Mouse (Mus musculus): Measurements from ENCODE around the gene Gucy2g. TPM values are rescaled to one million over a fixed set of nuclear protein-coding genes. Genes with fewer than 3 reads are reported as not detected.
"Not testable (repeated sequence)": the region's sequence is repeated elsewhere in the genome, so short reads cannot be mapped to it uniquely, and the experiment has no call there.

Gucy2g gene
- polyA plus RNA-seq, 1 experiment, result 3.9 TPM

DNA sequence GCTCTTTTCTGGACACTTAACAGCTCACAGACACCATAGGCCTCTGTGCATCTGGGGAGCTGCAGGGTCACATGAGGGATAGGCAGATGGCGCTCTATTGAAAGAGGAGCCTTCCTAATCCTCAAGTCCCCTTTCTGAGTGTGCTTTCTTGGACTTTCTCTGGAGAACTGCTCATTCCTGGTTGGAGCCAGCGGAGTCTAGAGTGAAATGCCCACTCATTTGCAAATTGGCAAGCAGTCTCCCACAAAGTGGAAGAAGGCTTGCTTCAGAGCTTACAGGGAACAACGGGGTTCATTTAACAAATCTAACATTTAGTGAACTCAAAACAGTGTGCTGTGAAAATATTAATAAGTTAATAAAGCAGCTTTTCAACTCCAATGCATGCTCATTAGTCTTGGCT, 63.9 kb downstream of the Gucy2g start:
- Histone ChIP-seq H3K4me1 (ENCODE audit: control insufficient read depth, insufficient read depth, low read length) (no peaks in the 10 kb centered on the region), H3K27ac (ENCODE audit: insufficient read depth, low read length) (no peak overlapping the region), H3K4me3 (ENCODE audit: insufficient read depth, low read length) (no peak overlapping the region)
- no peak for TF ChIP-seq POLR2A (IDR thresholded peaks at IDR 0.05; ENCODE audit: extremely low read depth, insufficient read depth, low read length)
- no peak for TF ChIP-seq CTCF (IDR thresholded peaks at IDR 0.05; ENCODE audit: extremely low read depth, insufficient read depth, low read length)

DNA sequence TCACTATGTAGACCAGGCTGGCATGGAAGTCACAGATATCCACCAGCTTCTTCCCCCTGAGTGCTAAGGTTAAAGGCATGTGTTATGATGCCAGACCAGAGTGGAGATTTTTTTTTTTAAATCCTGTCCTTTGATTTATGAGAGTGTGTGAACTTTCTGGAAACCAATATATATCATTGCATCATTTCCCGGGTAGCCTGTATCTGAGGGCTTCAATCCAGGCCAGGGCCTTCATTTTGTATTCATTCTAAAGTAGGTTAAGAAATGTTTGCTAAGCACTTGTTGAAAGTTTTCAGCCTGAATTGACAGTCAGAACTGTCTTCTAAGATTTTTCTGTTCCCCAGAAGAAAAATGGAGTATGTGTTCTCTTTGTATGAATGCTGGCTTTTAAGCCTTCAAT, 69.5 kb downstream of the Gucy2g start:
- Histone ChIP-seq H3K4me1 (ENCODE audit: control insufficient read depth, insufficient read depth, low read length) (no peaks in the 10 kb centered on the region), H3K27ac (ENCODE audit: insufficient read depth, low read length) (no peak overlapping the region), H3K4me3 (ENCODE audit: insufficient read depth, low read length) (no peak overlapping the region)
- TF ChIP-seq POLR2A (IDR thresholded peaks at IDR 0.05; ENCODE audit: extremely low read depth, insufficient read depth, low read length), result no peak
- no peak for TF ChIP-seq CTCF (IDR thresholded peaks at IDR 0.05; ENCODE audit: extremely low read depth, insufficient read depth, low read length)

DNA sequence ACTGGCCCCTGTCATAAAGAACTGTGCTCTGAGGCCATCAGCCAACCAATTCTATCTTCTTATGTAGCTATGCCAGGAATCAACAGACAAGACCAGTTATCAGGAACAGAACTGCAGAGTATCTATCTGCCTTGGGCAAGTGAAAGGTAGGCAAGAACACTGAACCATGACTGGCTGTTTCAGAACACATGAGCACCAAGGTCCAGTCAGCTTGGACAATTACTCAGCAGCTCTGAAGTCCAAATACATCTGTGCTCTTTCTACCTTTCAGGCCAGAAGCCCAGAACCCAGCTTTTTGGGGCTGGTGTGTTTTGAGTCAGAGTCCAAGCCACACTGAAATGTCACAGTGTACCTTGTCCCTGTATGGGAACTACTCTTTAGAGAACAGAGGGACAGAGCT, 70.6 kb downstream of the Gucy2g start:
- H3K4me3 ChIP-seq (ENCODE audit: insufficient read depth, low read length), result no peak overlapping the region
- H3K27ac ChIP-seq (ENCODE audit: insufficient read depth, low read length), result no peak overlapping the region
- no peak for TF ChIP-seq POLR2A (IDR thresholded peaks at IDR 0.05; ENCODE audit: extremely low read depth, insufficient read depth, low read length)
- no peak for TF ChIP-seq CTCF (IDR thresholded peaks at IDR 0.05; ENCODE audit: extremely low read depth, insufficient read depth, low read length)
- no peaks in the 10 kb centered on the region for H3K4me1 ChIP-seq (ENCODE audit: control insufficient read depth, insufficient read depth, low read length)

DNA sequence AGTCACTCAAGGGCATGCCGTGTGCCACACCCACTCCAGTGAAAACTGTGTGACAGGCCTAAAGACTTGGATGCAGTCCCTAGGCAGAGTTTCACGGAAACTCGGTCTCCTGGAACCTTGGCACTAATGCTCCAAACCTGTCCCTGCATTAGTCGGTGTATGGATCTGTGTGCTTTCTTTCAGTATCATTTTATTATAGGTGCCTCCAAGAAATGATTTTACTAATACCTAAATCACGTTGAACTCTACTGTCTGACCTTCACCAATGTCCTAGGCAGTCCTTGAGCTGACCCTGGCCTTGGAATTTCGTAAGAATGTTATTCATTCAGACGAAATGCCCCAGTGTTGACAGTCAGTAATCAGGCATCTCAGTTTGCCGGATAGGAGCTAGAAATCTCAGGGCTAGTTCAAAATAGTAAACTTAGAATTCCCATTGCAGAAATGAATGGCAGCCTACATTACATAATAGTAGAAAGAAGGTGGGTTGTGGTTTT, 71.8 kb downstream of the Gucy2g start:
- H3K4me3 ChIP-seq (ENCODE audit: insufficient read depth, low read length); H3K4me1 ChIP-seq (ENCODE audit: control insufficient read depth, insufficient read depth, low read length); H3K27ac ChIP-seq (ENCODE audit: insufficient read depth, low read length): not testable (repeated sequence)

DNA sequence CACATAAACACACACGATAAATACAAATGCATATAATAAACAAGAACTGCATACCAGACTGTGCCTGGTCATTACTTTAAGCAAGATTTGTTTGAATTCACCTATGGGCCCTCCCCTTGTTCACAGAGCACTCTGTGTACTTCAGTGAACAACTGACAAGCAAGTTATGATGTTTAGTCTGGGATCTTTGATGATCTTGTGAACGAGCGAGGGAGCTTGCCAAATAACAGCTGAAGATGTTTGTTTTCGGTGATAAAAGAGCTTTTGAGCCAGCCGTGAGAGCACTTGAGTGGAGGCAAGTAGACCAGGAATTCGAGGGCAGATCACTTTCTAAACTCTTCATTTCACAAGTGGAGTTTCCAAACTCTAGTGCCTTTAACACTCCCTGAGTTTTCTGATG, 72.7 kb downstream of the Gucy2g start:
- H3K4me1 ChIP-seq (ENCODE audit: control insufficient read depth, insufficient read depth, low read length), result no peaks in the 10 kb centered on the region
- TF ChIP-seq CTCF (IDR thresholded peaks at IDR 0.05; ENCODE audit: extremely low read depth, insufficient read depth, low read length), result no peak
- TF ChIP-seq POLR2A (IDR thresholded peaks at IDR 0.05; ENCODE audit: extremely low read depth, insufficient read depth, low read length), result no peak
- no peak overlapping the region for H3K4me3 ChIP-seq (ENCODE audit: insufficient read depth, low read length)
- no peak overlapping the region for H3K27ac ChIP-seq (ENCODE audit: insufficient read depth, low read length)

DNA sequence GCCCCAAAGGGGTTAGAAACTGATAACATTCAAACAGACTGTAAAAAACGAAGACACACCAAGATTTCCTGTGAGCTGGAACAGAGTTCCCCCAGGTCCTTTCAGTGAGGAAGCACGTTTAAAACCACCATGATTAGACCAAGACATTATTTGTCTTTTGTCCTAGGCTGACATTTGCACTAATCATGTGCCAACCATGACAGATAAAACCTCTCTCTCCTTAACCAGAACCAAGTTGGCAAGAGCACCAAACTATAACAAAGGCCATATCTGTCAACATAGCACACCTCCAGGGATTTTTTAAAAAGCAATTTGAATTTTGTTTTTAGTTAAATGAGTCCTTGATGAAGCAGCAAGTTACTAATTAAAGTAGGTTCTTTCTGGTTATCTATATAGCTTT, 73.3 kb downstream of the Gucy2g start:
- Histone ChIP-seq H3K4me1 (ENCODE audit: control insufficient read depth, insufficient read depth, low read length) (no peaks in the 10 kb centered on the region), H3K4me3 (ENCODE audit: insufficient read depth, low read length) (no peak overlapping the region), H3K27ac (ENCODE audit: insufficient read depth, low read length) (no peak overlapping the region)
- TF ChIP-seq CTCF (IDR thresholded peaks at IDR 0.05; ENCODE audit: extremely low read depth, insufficient read depth, low read length) (no peak), POLR2A (IDR thresholded peaks at IDR 0.05; ENCODE audit: extremely low read depth, insufficient read depth, low read length) (no peak)

DNA sequence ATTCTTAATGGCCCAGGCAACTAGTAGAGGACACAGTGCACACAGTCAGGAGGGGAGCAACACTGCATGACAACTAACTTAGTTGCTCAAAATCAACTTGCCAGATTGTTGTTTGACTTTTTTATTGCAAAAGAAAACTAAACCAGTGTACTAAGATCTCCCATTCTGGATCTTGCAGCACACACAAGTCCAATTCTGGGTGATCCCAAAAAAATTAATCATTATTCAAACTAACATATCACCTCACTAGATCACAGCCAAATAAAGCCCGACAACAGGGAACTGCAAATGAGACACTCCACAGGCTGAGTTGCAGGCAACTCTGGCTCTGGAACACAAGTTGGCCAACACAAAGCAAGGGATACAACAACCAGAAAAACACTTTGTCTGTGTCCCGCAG, 74.3 kb downstream of the Gucy2g start:
- Histone ChIP-seq H3K4me1 (ENCODE audit: control insufficient read depth, insufficient read depth, low read length) (no peaks in the 10 kb centered on the region), H3K4me3 (ENCODE audit: insufficient read depth, low read length) (no peak overlapping the region), H3K27ac (ENCODE audit: insufficient read depth, low read length) (no peak overlapping the region)
- TF ChIP-seq CTCF (IDR thresholded peaks at IDR 0.05; ENCODE audit: extremely low read depth, insufficient read depth, low read length), result no peak

DNA sequence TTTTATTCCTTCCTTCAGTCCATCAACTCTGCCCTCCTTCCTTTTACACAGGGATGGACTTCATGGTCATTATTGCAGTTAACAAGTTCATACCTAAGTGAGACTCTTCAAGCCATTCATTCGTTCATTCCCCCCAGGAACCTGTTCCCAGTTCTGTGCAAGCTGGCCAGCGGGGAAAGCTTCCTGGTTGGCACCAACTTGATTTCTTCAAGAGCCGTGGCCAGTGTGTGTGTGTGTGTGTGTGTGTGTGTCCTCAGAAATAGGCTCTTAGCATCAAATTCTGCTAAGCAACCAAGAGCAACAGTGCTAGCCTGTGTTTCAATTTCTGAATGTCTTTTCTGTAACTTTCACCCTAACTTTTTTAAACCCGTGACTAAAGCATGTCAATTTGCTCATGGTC, 75.1 kb downstream of the Gucy2g start:
- Histone ChIP-seq H3K4me3 (ENCODE audit: insufficient read depth, low read length) (no peak overlapping the region), H3K4me1 (ENCODE audit: control insufficient read depth, insufficient read depth, low read length) (no peaks in the 10 kb centered on the region), H3K27ac (ENCODE audit: insufficient read depth, low read length) (no peak overlapping the region)
- TF ChIP-seq POLR2A (IDR thresholded peaks at IDR 0.05; ENCODE audit: extremely low read depth, insufficient read depth, low read length) (no peak), CTCF (IDR thresholded peaks at IDR 0.05; ENCODE audit: extremely low read depth, insufficient read depth, low read length) (no peak)

DNA sequence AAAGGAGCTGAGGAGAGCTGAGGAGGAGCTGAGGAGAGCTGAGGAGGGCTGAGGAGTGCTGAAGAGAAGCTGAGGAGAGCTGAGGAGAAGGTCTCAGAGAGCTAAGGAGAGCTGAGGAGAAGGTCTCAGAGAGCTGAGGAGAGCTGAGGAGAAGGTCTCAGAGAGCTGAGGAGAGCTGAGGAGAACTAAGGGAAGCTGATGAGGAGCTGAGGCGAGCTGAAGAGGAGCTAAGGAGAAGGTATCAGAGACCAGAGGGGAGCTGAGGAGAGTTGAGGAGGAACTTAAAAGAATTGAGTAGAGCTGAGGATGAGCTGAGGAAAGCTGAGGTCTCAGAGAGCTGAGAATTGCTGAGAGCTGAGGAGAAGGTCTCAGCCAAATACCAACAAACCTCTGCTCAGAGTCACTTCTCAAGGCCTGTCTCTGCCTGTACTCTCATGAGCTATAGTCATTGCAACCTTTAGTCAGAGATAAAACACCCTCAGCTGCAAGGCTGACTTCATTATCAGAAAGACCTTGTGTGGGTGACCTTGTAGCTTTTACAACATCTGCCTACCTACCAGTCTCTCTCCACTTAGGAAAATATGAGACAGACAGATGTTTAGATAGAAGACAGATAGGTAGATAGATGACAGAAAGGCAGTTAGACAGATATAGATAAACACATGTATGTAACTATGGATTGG, 75.7 kb downstream of the Gucy2g start:
- H3K4me1 ChIP-seq (ENCODE audit: control insufficient read depth, insufficient read depth, low read length), result no peaks in the 10 kb centered on the region
- no peak overlapping the region for H3K27ac ChIP-seq (ENCODE audit: insufficient read depth, low read length)
- TF ChIP-seq CTCF (IDR thresholded peaks at IDR 0.05; ENCODE audit: extremely low read depth, insufficient read depth, low read length) (no peak), POLR2A (IDR thresholded peaks at IDR 0.05; ENCODE audit: extremely low read depth, insufficient read depth, low read length) (no peak)
- no peak overlapping the region for H3K4me3 ChIP-seq (ENCODE audit: insufficient read depth, low read length)

DNA sequence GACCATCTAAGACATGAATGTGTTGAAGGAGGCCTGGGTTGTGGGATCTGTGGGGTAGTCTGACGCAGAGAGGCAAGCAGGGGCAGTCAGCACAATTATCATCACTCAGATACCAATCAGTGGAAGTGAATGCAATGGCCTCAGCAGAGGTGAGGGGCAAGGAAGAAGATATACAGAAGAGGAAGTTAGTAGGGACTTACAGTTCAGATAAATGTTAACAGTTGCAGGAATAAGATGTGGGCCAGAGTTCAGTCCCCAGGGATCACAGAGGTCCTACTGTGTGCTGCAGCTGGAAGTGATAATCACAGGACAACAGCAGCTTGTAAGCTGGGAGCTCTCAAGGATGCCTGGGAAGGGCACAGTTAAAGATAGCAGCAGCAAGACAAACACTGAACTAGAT, 76.9 kb downstream of the Gucy2g start:
- Histone ChIP-seq H3K4me1 (ENCODE audit: control insufficient read depth, insufficient read depth, low read length) (no peaks in the 10 kb centered on the region), H3K27ac (ENCODE audit: insufficient read depth, low read length) (no peak overlapping the region), H3K4me3 (ENCODE audit: insufficient read depth, low read length) (no peak overlapping the region)
- no peak for TF ChIP-seq CTCF (IDR thresholded peaks at IDR 0.05; ENCODE audit: extremely low read depth, insufficient read depth, low read length)
- no peak for TF ChIP-seq POLR2A (IDR thresholded peaks at IDR 0.05; ENCODE audit: extremely low read depth, insufficient read depth, low read length)
